Mouse (Mus musculus): Measurements from ENCODE around the gene Gm3402.
"Not testable (repeated sequence)": the region's sequence is repeated elsewhere in the genome, so short reads cannot be mapped to it uniquely, and the experiment has no call there.

Gene Gm3402

GRCm38 (mm10) chr5:146513823-146514222, at the start of gene Gm3402:
TSS of gene Gm3402 (plus strand) at chr5:146514123.
- DNase-seq (ENCODE audit: low spot score in 2 of 2), result not testable (repeated sequence)

- DNase-seq (ENCODE audit: low spot score in 2 of 2), result no peak
These were observed 47.3 kb upstream of the Gm3402 start for GRCm38 (mm10) chr5:146466663-146467062.

- DNase-seq (ENCODE audit: low spot score in 2 of 2), result no peak
These were observed 45.6 kb upstream of the Gm3402 start for GRCm38 (mm10) chr5:146468311-146468710.

GRCm38 (mm10) chr5:146470821-146471220, 43.1 kb upstream of the Gm3402 start:
- DNase-seq (ENCODE audit: low spot score in 2 of 2), result no peak

- no peak for DNase-seq (ENCODE audit: low spot score in 2 of 2)
These were observed 42.6 kb upstream of the Gm3402 start for GRCm38 (mm10) chr5:146471311-146471710.

GRCm38 (mm10) chr5:146471821-146472220, 42.1 kb upstream of the Gm3402 start:
- no peak for DNase-seq (ENCODE audit: low spot score in 2 of 2)

- peak in 1 of 2 experiments; percentile 32 for DNase-seq (ENCODE audit: low spot score in 2 of 2)
These were observed 34.4 kb upstream of the Gm3402 start for GRCm38 (mm10) chr5:146479564-146479963.

GRCm38 (mm10) chr5:146481665-146482064, 32.3 kb upstream of the Gm3402 start, which contains the start of gene Gm6408:
TSS of gene Gm6408 (plus strand) at chr5:146481965.
- DNase-seq (ENCODE audit: low spot score in 2 of 2), result not testable (repeated sequence)

GRCm38 (mm10) chr5:146488959-146489358, 25.0 kb upstream of the Gm3402 start:
- peak in 1 of 2 experiments; percentile 23 for DNase-seq (ENCODE audit: low spot score in 2 of 2)

- not testable (repeated sequence) for DNase-seq (ENCODE audit: low spot score in 2 of 2)
These were observed 22.9 kb upstream of the Gm3402 start, which contains the start of gene Gm6370 for GRCm38 (mm10) chr5:146491063-146491462. TSS of gene Gm6370 (plus strand) at chr5:146491363.

GRCm38 (mm10) chr5:146502099-146502498, 11.8 kb upstream of the Gm3402 start, which contains the start of gene 4930449I24Rik:
TSS of gene 4930449I24Rik (plus strand) at chr5:146502399.
- not testable (repeated sequence) for DNase-seq (ENCODE audit: low spot score in 2 of 2)

GRCm38 (mm10) chr5:146525501-146525900, 11.6 kb downstream of the Gm3402 start, which contains the start of gene Gm3404:
TSS of gene Gm3404 (plus strand) at chr5:146525801.
- DNase-seq (ENCODE audit: low spot score in 2 of 2), result not testable (repeated sequence)

GRCm38 (mm10) chr5:146537347-146537746, 23.4 kb downstream of the Gm3402 start, which contains the start of gene Gm3409:
TSS of gene Gm3409 (plus strand) at chr5:146537647.
- not testable (repeated sequence) for DNase-seq (ENCODE audit: low spot score in 2 of 2)

- DNase-seq (ENCODE audit: low spot score in 2 of 2), result not testable (repeated sequence)
These were observed 41.9 kb downstream of the Gm3402 start, which contains the start of gene Gm3415 for GRCm38 (mm10) chr5:146555836-146556235. TSS of gene Gm3415 (plus strand) at chr5:146556136.

- DNase-seq (ENCODE audit: low spot score in 2 of 2), result no peak
These were observed 50.3 kb downstream of the Gm3402 start for GRCm38 (mm10) chr5:146564259-146564658.

Measured in frontal cortex, postnatal 10 days (tissue).